Mouse (Mus musculus) liver (tissue): ENCODE measurements at regions not wholly inside any gene's neighbourhood (a gene's known extent, or its start where the extent isn't known, plus 50 kb on each side); places are given as distances from the start of the nearest gene placed in this dataset.

Experiments used
- DNase-seq: peaks from one replicate; pipeline ENCODE4 v3.0.0-alpha.2; 2020; ENCODE audit warnings: mixed read lengths

GRCm38 (mm10) chr1:144314382-144314781 is 65.3 kb upstream of the Rgs1 start:
- DNase-seq = no peak

GRCm38 (mm10) chr1:144313318-144313717 is 64.3 kb upstream of the Rgs1 start:
- DNase-seq = no peak

- no peak for DNase-seq
Observed at GRCm38 (mm10) chr1:144309901-144310300, 60.9 kb upstream of the Rgs1 start.

GRCm38 (mm10) chr1:144308313-144308712 is 59.3 kb upstream of the Rgs1 start:
- DNase-seq = no peak

- DNase-seq = no peak
Observed at GRCm38 (mm10) chr1:144307854-144308285, 58.8 kb upstream of the Rgs1 start.

- DNase-seq = peak; percentile 19
Observed at GRCm38 (mm10) chr1:144307017-144307853, 58.2 kb upstream of the Rgs1 start.

- DNase-seq = no peak
Observed at GRCm38 (mm10) chr1:144306284-144306683, 57.2 kb upstream of the Rgs1 start.

GRCm38 (mm10) chr1:144300670-144301069 is 51.6 kb upstream of the Rgs1 start:
- DNase-seq = no peak
